Mouse (Mus musculus) neural tube, embryonic 14.5 days (tissue): ENCODE data around the gene Dlg2. TPM values are rescaled to one million over a fixed set of nuclear protein-coding genes. Genes with fewer than 3 reads are reported as not detected.

Source experiments
- ATAC-seq: fragments of 200-750 bp; cut with Nextera tagmentation; 2 replicates; pipeline ENCODE4 v1.8.0; 2017; ENCODE audit warnings: low read depth, mild to moderate bottlenecking, moderate TSS enrichment, moderate library complexity
- H3K27ac ChIP-seq: fragments of 300-500 bp; sonication (generic); 2 replicates; pipeline ENCODE4 v1.5.1; 2014; ENCODE audit warnings: low read depth, mild to moderate bottlenecking, control low read depth, low read length, moderate library complexity, mixed read lengths
- H3K27me3 ChIP-seq: fragments of 300-500 bp; sonication (generic); 2 replicates; pipeline ENCODE4 v1.6.1; 2014; ENCODE audit warnings: low read length; ENCODE audit not compliant: control insufficient read depth, insufficient read depth
- H3K36me3 ChIP-seq: fragments of 300-500 bp; sonication (generic); 2 replicates; pipeline ENCODE4 v1.6.1; 2014; ENCODE audit warnings: low read length, mixed read lengths; ENCODE audit not compliant: control insufficient read depth, insufficient read depth
- H3K4me1 ChIP-seq: fragments of 300-500 bp; sonication (generic); 2 replicates; pipeline ENCODE4 v1.6.1; 2014; ENCODE audit warnings: low read length; ENCODE audit not compliant: control insufficient read depth, insufficient read depth
- H3K4me2 ChIP-seq: fragments of 300-500 bp; sonication (generic); 2 replicates; pipeline ENCODE4 v1.6.1; 2014; ENCODE audit warnings: mild to moderate bottlenecking, low read depth, low read length, control low read depth
- H3K4me3 ChIP-seq: fragments of 300-500 bp; sonication (generic); 2 replicates; pipeline ENCODE4 v1.5.1; 2014; ENCODE audit warnings: low read depth, low read length, control low read depth, mixed read lengths
- H3K9ac ChIP-seq: fragments of 300-500 bp; sonication (generic); replicated peaks from 2 replicates; pipeline ENCODE4 v1.6.1; 2014; ENCODE audit warnings: low read depth, mild to moderate bottlenecking, control low read depth, low read length, mixed read lengths
- H3K9me3 ChIP-seq: fragments of 300-500 bp; sonication (generic); 2 replicates; pipeline ENCODE4 v1.6.1; 2016; ENCODE audit warnings: low read length; ENCODE audit not compliant: control insufficient read depth
- WGBS: fragments of 180-500 bp; shearing (Covaris S2); extraction: QIAGEN DNeasy Blood & Tissue Kit; methylation state at CpG from one replicate; pipeline ENCODE4 v1.1.7; 2014; 5-methylcytosine and 5-hydroxymethylcytosine counted together
- polyA plus RNA-seq: library from polyadenylated mRNA; unstranded; fragments of >200 nt; fragmentation: Nextera tagmentation; extraction: Ambion mirVana; gene quantifications from 2 replicates; pipeline ENCODE4 v1.2.1, GENCODE M21; 2014

The Dlg2 gene
- polyA plus RNA-seq, 1 experiment from 2014 or later, result 48.0 TPM

DNA sequence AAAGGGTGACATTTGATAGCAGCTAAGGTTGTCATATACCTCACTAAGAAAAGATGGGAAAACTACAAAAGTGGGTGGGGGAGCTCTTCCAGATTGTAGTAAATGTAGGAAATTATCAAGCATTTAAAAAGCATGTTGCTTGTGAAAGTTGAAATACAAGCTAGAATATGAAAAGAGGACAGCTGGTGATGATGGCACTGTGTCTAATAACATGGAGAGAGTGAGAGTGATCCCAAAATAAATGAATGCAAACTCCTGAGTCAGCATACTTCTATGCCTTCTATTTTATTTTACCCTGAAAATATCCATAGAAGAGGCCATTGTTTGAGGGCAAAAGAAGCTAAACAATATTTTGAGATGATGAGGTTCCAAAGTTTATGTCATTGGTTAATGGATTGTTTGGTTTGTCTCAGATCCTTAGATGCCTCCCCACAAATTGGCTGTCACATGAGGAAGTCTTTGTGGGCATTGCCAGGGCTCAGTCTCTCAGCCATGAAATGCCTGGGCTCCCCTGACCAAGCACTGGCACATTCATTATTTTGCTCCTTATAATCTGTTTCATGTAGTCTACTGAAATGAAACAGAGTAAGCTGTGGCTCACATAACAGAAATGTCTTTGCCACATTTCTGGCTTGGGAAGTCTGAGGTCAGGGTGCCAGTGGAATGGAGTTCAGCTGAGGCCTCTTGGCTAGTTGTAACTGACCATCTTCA is 1276.8 kb downstream of the Dlg2 start:
- Histone ChIP-seq H3K27ac (no peak overlapping the region), H3K36me3 (no peaks in the 10 kb centered on the region), H3K4me3 (no peak overlapping the region), H3K9me3 (no peaks in the 10 kb centered on the region), H3K27me3 (no peaks in the 10 kb centered on the region), H3K9ac (no peak overlapping the region), H3K4me1 (no peaks in the 10 kb centered on the region), H3K4me2 (no peak overlapping the region)
- no peak for ATAC-seq

DNA sequence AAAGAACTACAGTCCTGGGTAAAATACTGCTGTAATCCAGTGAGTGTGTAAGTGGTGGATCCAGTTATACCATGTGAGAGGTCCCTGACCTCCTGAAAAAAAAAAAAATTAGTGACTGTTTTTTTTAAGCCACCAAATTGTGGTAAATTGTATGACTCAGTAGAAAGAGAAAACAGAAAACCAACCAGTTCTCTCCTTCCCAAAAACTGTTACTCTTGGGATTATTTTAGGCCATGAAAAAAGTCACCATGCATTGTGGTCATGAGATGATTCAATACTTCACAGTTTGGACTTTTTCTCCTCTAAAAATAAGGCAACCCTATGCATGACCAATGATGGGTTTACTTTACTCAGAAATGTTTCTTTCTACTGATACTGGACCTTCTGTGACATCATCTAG is 1291.2 kb downstream of the Dlg2 start:
- no peak overlapping the region for H3K27ac ChIP-seq
- no peaks in the 10 kb centered on the region for H3K4me1 ChIP-seq
- no peaks in the 10 kb centered on the region for H3K27me3 ChIP-seq
- H3K36me3 ChIP-seq, result no peaks in the 10 kb centered on the region
- H3K9ac ChIP-seq, result no peak overlapping the region
- H3K4me2 ChIP-seq, result no peak overlapping the region
- no peaks in the 10 kb centered on the region for H3K9me3 ChIP-seq
- no peak for ATAC-seq
- no peak overlapping the region for H3K4me3 ChIP-seq

DNA sequence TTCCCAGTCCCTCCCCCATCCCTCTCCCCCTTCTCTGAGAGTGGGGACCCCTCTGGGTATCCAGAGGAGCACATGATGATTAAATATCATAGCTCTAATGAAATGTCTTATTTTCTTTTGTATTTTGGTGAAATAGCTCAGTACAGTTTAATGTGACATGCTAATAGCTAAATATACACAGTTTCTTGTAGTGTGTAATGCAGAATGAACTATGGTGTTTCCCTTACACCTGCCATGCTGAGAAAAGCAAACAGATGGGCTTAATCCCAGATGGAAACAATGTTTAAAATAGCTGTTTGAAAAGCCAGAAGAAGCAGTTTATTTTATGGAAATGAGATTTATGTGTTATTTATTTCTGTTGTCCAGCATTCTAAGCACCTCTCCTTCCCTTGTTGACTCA is 1302.2 kb downstream of the Dlg2 start:
- no peak overlapping the region for H3K9ac ChIP-seq
- ATAC-seq, result no peak
- no peaks in the 10 kb centered on the region for H3K9me3 ChIP-seq
- no peaks in the 10 kb centered on the region for H3K4me1 ChIP-seq
- no peak overlapping the region for H3K27ac ChIP-seq
- H3K4me2 ChIP-seq, result no peak overlapping the region
- H3K36me3 ChIP-seq, result no peaks in the 10 kb centered on the region
- H3K27me3 ChIP-seq, result no peaks in the 10 kb centered on the region
- no peak overlapping the region for H3K4me3 ChIP-seq

DNA sequence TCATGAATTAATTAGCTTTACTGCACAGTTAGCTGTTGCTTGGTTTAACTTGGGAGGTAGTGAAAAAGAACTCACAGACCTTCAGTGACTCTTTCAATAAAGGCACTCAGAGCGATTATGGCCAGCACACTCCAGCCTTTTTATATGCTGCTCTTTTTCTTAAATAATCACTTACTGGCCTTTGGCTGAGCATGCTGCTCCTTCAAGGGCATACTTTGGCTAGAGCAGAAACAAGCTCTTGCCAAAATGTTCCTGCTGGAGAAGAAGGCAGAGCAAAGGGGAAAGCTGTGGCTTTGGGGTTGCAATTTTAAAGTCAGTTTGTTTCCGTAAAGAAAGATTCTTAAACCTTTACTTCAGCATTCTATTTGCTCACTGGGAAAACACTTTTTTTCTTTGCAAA is 1308.1 kb downstream of the Dlg2 start:
- H3K9me3 ChIP-seq, result no peaks in the 10 kb centered on the region
- no peaks in the 10 kb centered on the region for H3K4me1 ChIP-seq
- no peaks in the 10 kb centered on the region for H3K27me3 ChIP-seq
- H3K4me2 ChIP-seq, result no peak overlapping the region
- H3K4me3 ChIP-seq, result no peak overlapping the region
- H3K9ac ChIP-seq, result no peak overlapping the region
- WGBS, result 83% methylated on average over 2 of the region's 2 CpGs
- no peak for ATAC-seq
- H3K27ac ChIP-seq, result no peak overlapping the region
- no peaks in the 10 kb centered on the region for H3K36me3 ChIP-seq

DNA sequence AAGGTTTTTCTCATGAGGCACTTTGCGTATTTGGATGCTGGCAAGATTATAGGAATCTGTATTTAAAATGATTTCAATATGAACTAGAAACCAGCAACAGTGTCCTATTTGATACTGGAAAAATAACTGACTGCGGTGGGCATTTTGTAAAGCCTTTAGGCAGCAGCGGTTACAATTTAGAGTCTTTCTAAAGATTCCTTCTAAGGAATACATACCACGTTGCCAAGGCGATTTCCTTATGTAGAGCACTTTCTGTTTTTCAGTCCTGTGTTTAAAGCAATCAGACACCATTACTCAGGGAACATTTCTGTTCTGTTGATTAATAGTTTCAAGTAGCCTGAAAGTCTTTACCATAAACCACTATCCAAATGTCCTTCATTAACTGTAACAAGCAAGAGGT is 1309.0 kb downstream of the Dlg2 start:
- no peaks in the 10 kb centered on the region for H3K4me1 ChIP-seq
- 73% methylated on average over 5 of the region's 5 CpGs for WGBS
- H3K36me3 ChIP-seq, result no peaks in the 10 kb centered on the region
- H3K4me3 ChIP-seq, result no peak overlapping the region
- H3K4me2 ChIP-seq, result no peak overlapping the region
- ATAC-seq, result no peak
- H3K9ac ChIP-seq, result no peak overlapping the region
- H3K27me3 ChIP-seq, result no peaks in the 10 kb centered on the region
- no peaks in the 10 kb centered on the region for H3K9me3 ChIP-seq
- H3K27ac ChIP-seq, result no peak overlapping the region

DNA sequence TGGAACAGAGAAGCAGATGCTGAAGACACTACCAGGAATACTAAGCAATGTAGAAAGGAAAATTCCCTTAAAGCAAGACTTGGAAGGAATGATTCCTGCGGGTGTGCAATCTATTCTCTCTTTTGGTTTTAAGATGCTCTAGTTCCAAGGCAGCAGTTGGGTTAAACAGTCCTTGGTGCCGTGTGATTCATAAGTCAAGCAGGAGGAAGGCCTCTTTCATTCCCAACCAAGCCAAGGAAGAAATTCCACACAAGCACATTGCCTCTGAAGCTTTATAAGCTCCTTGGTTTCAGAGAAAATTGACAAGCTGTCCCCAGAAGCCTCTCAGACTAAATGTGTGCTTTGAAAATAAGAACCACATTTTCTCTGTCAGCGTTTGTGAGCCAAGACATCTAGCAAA is 1309.4 kb downstream of the Dlg2 start:
- Histone ChIP-seq H3K9me3 (no peaks in the 10 kb centered on the region), H3K36me3 (no peaks in the 10 kb centered on the region), H3K4me3 (no peak overlapping the region), H3K9ac (no peak overlapping the region), H3K27ac (no peak overlapping the region), H3K4me2 (no peak overlapping the region), H3K27me3 (no peaks in the 10 kb centered on the region), H3K4me1 (no peaks in the 10 kb centered on the region)
- 74% methylated on average over 3 of the region's 3 CpGs for WGBS
- no peak for ATAC-seq

DNA sequence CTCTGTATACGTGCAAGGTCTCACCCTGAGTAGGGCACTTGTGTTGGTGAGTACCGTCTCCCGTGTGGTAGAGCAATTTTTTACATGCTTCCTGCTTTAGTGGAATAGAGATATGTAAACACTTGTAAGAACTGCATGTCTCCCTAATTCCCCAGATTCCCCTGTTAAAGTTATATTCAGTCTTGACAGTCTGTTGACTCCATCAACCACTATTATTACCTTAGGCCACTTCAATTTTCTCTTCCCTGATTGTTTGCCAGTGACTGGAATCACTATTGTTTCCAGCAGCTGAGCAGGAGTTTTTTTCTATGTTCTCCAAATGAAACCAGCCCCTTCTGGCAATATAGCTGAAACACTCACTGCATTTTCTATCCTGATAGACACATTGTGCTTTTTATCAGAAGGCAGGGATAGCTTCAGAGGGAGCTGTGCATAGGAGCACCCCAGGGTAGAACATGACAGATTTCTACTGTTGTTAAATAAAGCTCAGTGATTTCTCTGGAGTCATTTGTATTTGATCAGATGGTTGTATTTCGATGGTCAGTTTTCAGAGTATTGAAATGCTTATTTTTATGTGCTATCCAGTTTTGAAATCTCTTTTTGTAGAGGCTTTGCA is 1314.6 kb downstream of the Dlg2 start:
- Histone ChIP-seq H3K27me3 (no peaks in the 10 kb centered on the region), H3K27ac (no peak overlapping the region), H3K36me3 (no peaks in the 10 kb centered on the region), H3K9me3 (no peaks in the 10 kb centered on the region), H3K9ac (no peak overlapping the region), H3K4me2 (no peak overlapping the region), H3K4me3 (no peak overlapping the region), H3K4me1 (no peaks in the 10 kb centered on the region)
- ATAC-seq, result no peak
- 63% methylated on average over 4 of the region's 4 CpGs for WGBS

DNA sequence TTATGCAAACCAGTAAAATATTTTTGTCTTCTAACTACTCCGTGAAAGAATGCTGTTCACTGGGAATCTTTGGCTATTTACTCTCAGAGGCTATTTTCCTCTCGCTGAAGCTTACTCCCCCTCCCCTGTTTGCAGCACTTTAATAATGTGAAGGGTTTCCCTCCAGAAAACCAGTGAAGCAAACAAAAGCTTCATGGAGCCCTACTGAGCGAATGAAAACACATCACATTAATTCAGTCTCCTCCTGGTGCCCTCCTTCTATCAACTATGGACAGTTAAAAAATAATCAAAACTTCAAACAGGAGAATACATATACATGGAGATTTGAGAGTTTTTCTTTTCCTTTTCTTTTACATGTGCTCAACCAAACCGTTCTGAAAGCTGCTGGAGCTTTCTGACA is 1330.2 kb downstream of the Dlg2 start:
- no peak overlapping the region for H3K4me3 ChIP-seq
- no peak overlapping the region for H3K27ac ChIP-seq
- 32% methylated on average over 4 of the region's 4 CpGs for WGBS
- H3K9ac ChIP-seq, result no peak overlapping the region
- H3K4me1 ChIP-seq, result no peaks in the 10 kb centered on the region
- H3K4me2 ChIP-seq, result no peak overlapping the region
- no peaks in the 10 kb centered on the region for H3K9me3 ChIP-seq
- H3K27me3 ChIP-seq, result no peaks in the 10 kb centered on the region
- H3K36me3 ChIP-seq, result no peaks in the 10 kb centered on the region
- no peak for ATAC-seq

DNA sequence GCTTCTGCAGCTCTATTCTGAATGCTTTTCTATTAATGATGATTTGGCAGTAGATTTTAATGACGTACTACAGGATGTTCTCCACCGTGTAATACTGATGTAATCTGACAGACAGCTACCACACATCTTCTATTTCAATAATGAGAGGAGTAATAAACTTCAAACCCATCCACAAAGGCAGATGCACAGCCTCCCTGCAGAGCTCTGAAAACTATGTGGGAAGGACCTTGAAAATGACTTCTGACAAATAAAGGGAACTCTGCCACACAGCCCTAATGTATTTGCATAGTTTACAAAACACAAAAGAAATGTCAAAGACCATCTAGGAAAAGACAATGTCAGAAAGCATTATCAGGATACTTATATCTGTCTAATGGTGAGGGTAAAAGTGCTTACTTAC is 1334.3 kb downstream of the Dlg2 start:
- H3K27me3 ChIP-seq, result no peaks in the 10 kb centered on the region
- H3K27ac ChIP-seq, result no peak overlapping the region
- H3K9ac ChIP-seq, result no peak overlapping the region
- H3K36me3 ChIP-seq, result no peaks in the 10 kb centered on the region
- ATAC-seq, result no peak
- H3K4me3 ChIP-seq, result no peak overlapping the region
- no peak overlapping the region for H3K4me2 ChIP-seq
- 43% methylated on average over 2 of the region's 2 CpGs for WGBS
- H3K4me1 ChIP-seq, result no peaks in the 10 kb centered on the region
- H3K9me3 ChIP-seq, result no peaks in the 10 kb centered on the region
